Mouse (Mus musculus) heart, embryonic 13.5 days (tissue): Measurements from ENCODE around the gene Mzf1. TPM values are rescaled to one million over a fixed set of nuclear protein-coding genes. Genes with fewer than 3 reads are reported as not detected.

Experiments
- ATAC-seq: fragments of 200-750 bp; cut with Nextera tagmentation; 2 replicates; pipeline ENCODE4 v1.8.0; 2017; ENCODE audit warnings: moderate TSS enrichment; ENCODE audit not compliant: insufficient number of reproducible peaks, low FRiP score, low TSS enrichment; ENCODE audit errors: extremely low read depth
- H3K27ac ChIP-seq: fragments of 300-500 bp; sonication (generic); replicated peaks from 2 replicates; pipeline ENCODE4 v1.5.1; 2015; ENCODE audit warnings: moderate library complexity, mild to moderate bottlenecking, inconsistent platforms
- H3K27me3 ChIP-seq: fragments of 300-500 bp; sonication (generic); replicated peaks from 2 replicates; pipeline ENCODE4 v1.6.1; 2015; ENCODE audit warnings: mild to moderate bottlenecking, inconsistent platforms
- H3K36me3 ChIP-seq: fragments of 300-500 bp; sonication (generic); 2 replicates; pipeline ENCODE4 v1.6.1; 2015; ENCODE audit warnings: mild to moderate bottlenecking, inconsistent platforms
- H3K4me1 ChIP-seq: fragments of 300-500 bp; sonication (generic); 2 replicates; pipeline ENCODE4 v1.6.1; 2015; ENCODE audit warnings: inconsistent platforms
- H3K4me2 ChIP-seq: fragments of 300-500 bp; sonication (generic); 2 replicates; pipeline ENCODE4 v1.6.1; 2015; ENCODE audit warnings: inconsistent platforms, mild to moderate bottlenecking, moderate library complexity
- H3K4me3 ChIP-seq: fragments of 300-500 bp; sonication (generic); 2 replicates; pipeline ENCODE4 v1.5.1; 2015; ENCODE audit warnings: moderate library complexity, mild to moderate bottlenecking, inconsistent platforms
- H3K9ac ChIP-seq: fragments of 300-500 bp; sonication (generic); 2 replicates; pipeline ENCODE4 v1.6.1; 2015; ENCODE audit warnings: inconsistent platforms, mild to moderate bottlenecking, moderate library complexity
- H3K9me3 ChIP-seq: fragments of 300-500 bp; sonication (generic); 2 replicates; pipeline ENCODE4 v1.6.1; 2016; ENCODE audit warnings: inconsistent platforms
- WGBS: fragments of 180-500 bp; shearing (Covaris S2); methylation state at CpG from one replicate; pipeline ENCODE4 v1.1.7; 2015; ENCODE audit warnings: mixed read lengths; 5-methylcytosine and 5-hydroxymethylcytosine counted together
- polyA plus RNA-seq: library from polyadenylated mRNA; unstranded; fragments of >200 nt; fragmentation: Nextera tagmentation; extraction: Ambion mirVana; gene quantifications from 2 replicates; pipeline ENCODE4 v1.2.1, GENCODE M21; 2015

Mzf1 gene
- polyA plus RNA-seq, 1 experiment from 2014 or later, result 1.7 TPM

DNA sequence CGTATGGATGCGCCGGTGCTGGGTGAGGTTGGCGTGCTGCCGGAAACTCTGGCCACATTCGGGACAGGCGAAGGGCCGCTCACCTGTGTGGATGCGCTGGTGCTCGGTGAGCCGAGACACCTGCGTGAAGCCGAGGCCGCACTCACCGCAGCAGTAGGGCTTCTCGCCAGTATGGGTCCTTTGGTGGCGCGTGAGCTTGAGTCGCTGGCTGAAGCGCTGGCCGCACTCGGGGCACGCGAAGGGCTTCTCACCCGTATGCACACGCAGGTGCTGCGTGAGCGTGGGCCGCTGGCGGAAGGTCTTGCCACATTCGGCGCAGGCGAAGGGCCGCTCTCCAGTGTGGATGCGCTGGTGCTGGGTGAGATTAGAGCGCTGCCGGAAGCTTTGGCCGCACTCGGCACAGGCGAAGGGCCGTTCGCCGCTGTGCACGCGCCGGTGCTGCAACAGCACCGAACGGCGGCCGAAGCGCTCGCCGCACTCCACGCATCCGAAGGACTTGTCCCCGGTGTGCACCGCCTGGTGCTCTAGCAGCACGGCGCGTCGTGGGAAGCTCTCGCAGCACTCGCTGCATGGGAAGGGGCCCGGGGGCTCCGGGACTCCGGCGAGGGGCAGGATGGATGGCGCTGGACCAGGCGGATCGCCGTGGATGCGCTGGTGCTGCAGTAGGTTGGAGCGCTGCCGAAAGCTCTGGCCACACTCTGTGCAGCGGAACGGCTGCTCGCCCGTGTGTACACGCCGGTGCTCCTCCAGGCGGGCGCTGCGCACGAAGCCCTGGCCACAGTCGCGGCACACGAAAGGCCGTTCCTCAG is 10.9 kb downstream of the Mzf1 start:
- no peak for ATAC-seq
- Histone ChIP-seq H3K4me1 (peaks cover 26% of the 10 kb centered on the region), H3K9me3 (peaks cover 9% of the 10 kb centered on the region; the same call in 1 of the 2 replicates), H3K9ac (peak overlapping the region; percentile 81), H3K4me3 (peak overlapping the region; percentile 60), H3K27ac (no peak overlapping the region), H3K36me3 (0 out of 2 replicates have a peak, but pooled peaks cover 6% of the 10 kb centered on the region), H3K27me3 (peaks cover 52% of the 10 kb centered on the region), H3K4me2 (peak overlapping the region; percentile 96)
- 7% methylated on average over 88 of the region's 88 CpGs for WGBS

DNA sequence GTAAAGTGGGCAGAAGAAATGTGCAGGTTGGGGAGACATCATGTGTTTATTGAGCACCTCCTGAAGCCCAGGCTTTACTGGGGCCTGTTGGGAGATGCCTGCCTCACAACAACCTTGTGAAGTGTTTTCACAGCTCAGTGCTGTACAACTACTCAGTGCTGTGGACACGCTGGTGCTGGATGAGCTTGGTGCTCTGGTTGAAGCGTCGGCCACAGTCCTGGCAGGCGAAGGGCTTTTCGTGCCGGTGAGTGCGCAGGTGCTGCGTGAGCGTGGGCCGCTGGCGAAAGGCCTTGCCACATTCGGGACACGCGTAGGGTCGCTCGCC is 11.5 kb downstream of the Mzf1 start:
- ATAC-seq, result no peak
- peaks cover 26% of the 10 kb centered on the region for H3K4me1 ChIP-seq
- H3K9ac ChIP-seq, result 0 out of 2 replicates have a peak overlapping the region, but pooled peaks have one; percentile 81
- H3K27ac ChIP-seq, result no peak overlapping the region
- peaks cover 9% of the 10 kb centered on the region; the same call in 1 of the 2 replicates for H3K9me3 ChIP-seq
- peaks cover 52% of the 10 kb centered on the region for H3K27me3 ChIP-seq
- WGBS, result 37% methylated on average over 16 of the region's 16 CpGs
- H3K4me2 ChIP-seq, result peak overlapping the region; percentile 96
- H3K4me3 ChIP-seq, result peak overlapping the region; percentile 60
- H3K36me3 ChIP-seq, result 0 out of 2 replicates have a peak, but pooled peaks cover 6% of the 10 kb centered on the region

DNA sequence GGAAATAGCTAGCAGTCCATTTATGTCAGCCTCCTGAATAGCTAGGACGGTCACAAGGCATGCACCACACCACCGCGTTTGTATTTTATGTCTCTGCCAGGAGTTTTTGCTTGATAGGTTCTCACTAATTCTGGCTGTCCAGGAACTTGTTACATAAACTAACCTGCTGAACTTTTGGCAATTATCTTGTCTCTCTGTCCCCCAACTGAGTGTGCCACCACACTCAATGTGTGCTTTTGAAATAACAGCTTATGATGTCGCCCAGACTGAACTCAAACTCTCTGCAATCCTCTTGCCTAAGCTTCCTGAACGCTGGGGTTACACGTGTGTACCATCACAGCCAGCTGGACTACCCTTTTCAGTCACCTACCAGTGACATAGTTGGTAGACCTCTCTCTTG is 12.1 kb downstream of the Mzf1 start:
- 57% methylated on average over 6 of the region's 6 CpGs for WGBS
- H3K9me3 ChIP-seq, result peaks cover 9% of the 10 kb centered on the region; the same call in 1 of the 2 replicates
- peaks cover 52% of the 10 kb centered on the region for H3K27me3 ChIP-seq
- H3K9ac ChIP-seq, result no peak overlapping the region
- no peak overlapping the region for H3K4me2 ChIP-seq
- H3K27ac ChIP-seq, result no peak overlapping the region
- peaks cover 26% of the 10 kb centered on the region for H3K4me1 ChIP-seq
- 0 out of 2 replicates have a peak, but pooled peaks cover 6% of the 10 kb centered on the region for H3K36me3 ChIP-seq
- H3K4me3 ChIP-seq, result no peak overlapping the region
- ATAC-seq, result no peak

DNA sequence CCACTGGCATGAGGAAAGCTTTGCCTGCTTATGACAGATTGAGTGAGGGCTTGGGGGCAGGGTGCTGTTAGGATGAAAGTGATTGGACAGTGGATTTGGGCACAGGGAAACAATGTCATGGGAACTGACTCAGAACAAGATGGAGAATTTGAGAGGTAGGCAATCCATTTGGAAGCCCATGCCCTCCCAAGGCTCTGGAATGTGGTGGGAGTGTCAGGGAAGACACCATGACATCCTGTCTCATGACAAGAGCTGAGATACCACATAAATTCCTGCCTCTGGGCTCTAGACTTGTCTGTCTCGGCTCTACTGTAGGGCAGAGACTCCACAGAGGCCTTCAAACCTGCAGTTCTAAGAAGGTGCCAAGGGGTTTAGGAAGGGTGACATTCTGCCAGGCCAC is 13.3 kb downstream of the Mzf1 start:
- H3K9ac ChIP-seq, result no peak overlapping the region
- WGBS, result 46% methylated on average over 1 of the region's 1 CpGs
- no peak for ATAC-seq
- H3K27ac ChIP-seq, result no peak overlapping the region
- no peak overlapping the region for H3K4me3 ChIP-seq
- H3K4me2 ChIP-seq, result no peak overlapping the region
- H3K27me3 ChIP-seq, result peaks cover 52% of the 10 kb centered on the region
- peaks cover 9% of the 10 kb centered on the region for H3K36me3 ChIP-seq
- peaks cover 9% of the 10 kb centered on the region; the same call in 1 of the 2 replicates for H3K9me3 ChIP-seq
- H3K4me1 ChIP-seq, result peaks cover 34% of the 10 kb centered on the region

DNA sequence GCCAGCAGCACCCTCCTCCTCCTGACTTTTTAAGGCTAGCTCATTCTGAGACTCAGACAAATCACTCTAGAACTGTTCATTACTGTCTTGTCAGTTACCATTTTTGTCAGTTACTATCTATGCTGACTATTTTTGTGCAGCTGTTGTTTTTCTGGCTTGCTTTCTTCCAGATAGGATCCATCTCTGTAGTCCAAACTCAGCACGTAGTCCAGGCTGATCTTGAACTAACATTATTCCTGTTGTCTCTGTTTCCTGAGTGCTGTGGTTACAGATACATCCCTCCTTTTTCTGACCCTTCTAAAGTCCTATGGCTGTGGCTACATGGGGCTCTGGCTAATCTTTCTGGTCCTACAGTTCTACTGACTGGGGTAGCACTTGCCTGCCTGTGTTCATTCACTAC is 15.4 kb downstream of the Mzf1 start:
- Histone ChIP-seq H3K4me3 (peak overlapping the region; percentile 87), H3K27me3 (peaks cover 36% of the 10 kb centered on the region), H3K36me3 (peaks cover 24% of the 10 kb centered on the region), H3K27ac (peak overlapping the region; percentile 100), H3K9ac (peak overlapping the region; percentile 99), H3K4me1 (peaks cover 43% of the 10 kb centered on the region), H3K9me3 (peaks cover 9% of the 10 kb centered on the region; the same call in 1 of the 2 replicates), H3K4me2 (peak overlapping the region; percentile 93)
- ATAC-seq, result no peak
- 56% methylated on average over 1 of the region's 1 CpGs for WGBS

DNA sequence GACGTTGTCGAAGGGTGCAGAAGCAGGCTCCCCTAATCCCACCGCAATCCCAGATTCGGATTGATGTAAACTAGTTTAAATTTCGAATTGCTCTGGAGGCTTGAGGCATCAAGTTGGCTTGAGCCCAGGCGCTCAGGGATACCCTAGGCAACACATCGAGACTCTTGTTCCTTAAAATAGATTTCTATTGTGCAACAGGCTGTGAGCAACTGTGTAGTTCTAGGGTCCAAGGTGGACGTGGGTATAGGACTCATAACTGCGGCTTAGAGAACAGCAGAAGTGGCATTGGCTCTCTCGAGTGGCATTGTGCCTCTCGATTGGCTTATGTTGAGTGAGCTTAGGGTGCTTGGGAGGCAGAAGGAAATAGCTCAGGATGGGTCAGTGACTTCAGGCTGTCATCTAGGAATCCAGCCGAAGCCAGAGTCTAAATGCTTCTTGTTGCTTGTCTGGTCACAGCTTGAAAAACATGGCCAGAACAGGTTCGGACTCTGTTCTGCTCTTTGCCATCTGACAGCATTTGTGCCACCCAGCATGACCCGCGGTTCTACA is 15.9 kb downstream of the Mzf1 start:
- Histone ChIP-seq H3K4me3 (peak overlapping the region; percentile 87), H3K9ac (peak overlapping the region; percentile 99), H3K4me2 (peak overlapping the region; percentile 93), H3K27ac (peak overlapping the region; percentile 100), H3K9me3 (peaks cover 9% of the 10 kb centered on the region; the same call in 1 of the 2 replicates), H3K36me3 (peaks cover 25% of the 10 kb centered on the region), H3K4me1 (peaks cover 43% of the 10 kb centered on the region), H3K27me3 (peaks cover 31% of the 10 kb centered on the region)
- WGBS, result 17% methylated on average over 15 of the region's 15 CpGs
- ATAC-seq, result no peak

DNA sequence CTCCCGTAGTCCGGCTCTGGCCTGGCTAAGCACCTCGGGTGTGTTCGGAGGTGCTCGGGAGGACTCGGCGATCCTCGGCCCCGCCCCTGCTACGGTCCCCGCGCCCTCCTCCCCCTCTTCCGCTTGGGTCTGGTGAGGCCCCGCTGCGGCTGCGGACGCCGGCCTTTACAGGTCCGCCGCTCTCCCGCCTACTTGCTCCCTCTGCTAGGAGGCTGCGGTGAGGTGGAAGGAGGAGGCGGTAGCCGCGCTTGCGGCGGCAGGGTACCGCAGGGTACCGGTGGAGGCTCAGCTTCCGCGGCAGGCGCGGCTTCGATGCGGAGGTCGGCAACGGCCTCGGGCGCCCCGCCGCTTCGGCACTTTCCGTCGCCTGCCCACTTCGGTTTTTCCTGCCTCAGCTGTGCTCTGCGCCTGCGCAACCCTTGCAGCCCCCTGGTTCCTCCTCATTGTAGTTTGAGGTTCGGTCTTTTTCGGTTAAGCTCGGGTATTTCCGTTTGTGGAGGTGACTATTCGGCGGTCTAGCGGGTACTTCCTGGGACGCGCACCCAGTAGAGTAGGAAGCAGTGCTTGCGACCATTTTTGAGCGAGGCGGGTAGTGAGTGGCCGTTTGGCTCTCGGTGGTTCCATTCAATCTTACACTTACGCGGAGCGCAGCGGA is 16.5 kb downstream of the Mzf1 start, which contains the start of gene Ube2m:
TSS of gene Ube2m (minus strand) at position 375 of the 655 bp plus-strand sequence.
- under 1% methylated on average over 58 of the region's 65 CpGs for WGBS
- Histone ChIP-seq H3K9ac (peak within 1 kb of the TSS; percentile 99), H3K27me3 (peaks cover 24% of the 10 kb centered on the region), H3K4me1 (peaks cover 44% of the 10 kb centered on the region), H3K4me3 (peak within 1 kb of the TSS; percentile 87), H3K9me3 (peaks cover 4% of the 10 kb centered on the region; the same call in 1 of the 2 replicates), H3K36me3 (peaks cover 32% of the 10 kb centered on the region), H3K27ac (peak within 1 kb of the TSS; percentile 100), H3K4me2 (peak within 1 kb of the TSS; percentile 93)
- peak; percentile 89 for ATAC-seq

DNA sequence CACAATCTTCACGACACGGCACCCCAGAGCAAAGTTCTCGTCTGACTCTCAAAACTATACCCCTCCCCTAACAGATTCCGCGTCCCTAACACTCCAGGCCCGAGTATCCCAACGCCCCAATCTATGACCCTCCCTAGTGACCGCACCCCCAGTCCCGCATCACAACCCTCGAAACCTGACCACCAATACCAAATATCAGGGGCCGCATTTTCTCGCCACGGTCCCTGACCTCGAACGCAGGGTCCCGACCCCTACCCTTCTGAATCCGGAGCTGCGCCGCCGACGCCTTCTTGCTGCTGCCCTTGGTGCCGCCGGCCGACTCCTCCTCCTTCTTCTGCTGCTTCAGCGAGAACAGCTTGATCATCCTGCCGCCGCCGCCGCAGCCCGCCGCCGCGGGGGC is 17.2 kb downstream of the Mzf1 start:
- peak overlapping the region; percentile 93 for H3K4me2 ChIP-seq
- peaks cover 38% of the 10 kb centered on the region for H3K36me3 ChIP-seq
- H3K4me3 ChIP-seq, result peak overlapping the region; percentile 87
- H3K9me3 ChIP-seq, result no peaks in the 10 kb centered on the region
- peak overlapping the region; percentile 100 for H3K27ac ChIP-seq
- ATAC-seq, result no peak
- H3K9ac ChIP-seq, result peak overlapping the region; percentile 99
- H3K4me1 ChIP-seq, result peaks cover 46% of the 10 kb centered on the region
- under 1% methylated on average over 31 of the region's 33 CpGs for WGBS
- peaks cover 18% of the 10 kb centered on the region for H3K27me3 ChIP-seq

DNA sequence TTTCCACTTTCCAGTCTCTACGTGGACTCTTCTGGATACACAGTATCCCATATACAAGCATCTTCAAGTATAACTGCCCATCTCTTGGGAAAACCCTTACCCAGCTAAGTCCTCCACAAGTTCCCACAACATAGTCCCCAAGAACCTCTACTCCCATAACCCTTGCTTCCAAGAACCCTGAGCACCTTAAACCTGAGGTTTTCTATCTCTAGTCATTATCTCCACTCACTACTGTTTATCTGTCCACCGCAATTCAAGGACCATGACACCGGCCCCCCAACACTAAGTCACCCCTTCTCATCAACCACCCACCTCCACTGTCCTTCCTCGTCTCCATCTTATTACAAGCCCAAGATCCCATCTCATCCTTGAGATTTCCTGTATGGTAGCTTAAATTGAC is 17.8 kb downstream of the Mzf1 start:
- peaks cover 46% of the 10 kb centered on the region for H3K4me1 ChIP-seq
- H3K27ac ChIP-seq, result peak overlapping the region; percentile 100
- peak overlapping the region; percentile 87 for H3K4me3 ChIP-seq
- H3K9ac ChIP-seq, result peak overlapping the region; percentile 99
- H3K9me3 ChIP-seq, result no peaks in the 10 kb centered on the region
- peaks cover 12% of the 10 kb centered on the region for H3K27me3 ChIP-seq
- ATAC-seq, result no peak
- H3K4me2 ChIP-seq, result peak overlapping the region; percentile 93
- 34% methylated on average over 4 of the region's 4 CpGs for WGBS
- peaks cover 44% of the 10 kb centered on the region for H3K36me3 ChIP-seq

DNA sequence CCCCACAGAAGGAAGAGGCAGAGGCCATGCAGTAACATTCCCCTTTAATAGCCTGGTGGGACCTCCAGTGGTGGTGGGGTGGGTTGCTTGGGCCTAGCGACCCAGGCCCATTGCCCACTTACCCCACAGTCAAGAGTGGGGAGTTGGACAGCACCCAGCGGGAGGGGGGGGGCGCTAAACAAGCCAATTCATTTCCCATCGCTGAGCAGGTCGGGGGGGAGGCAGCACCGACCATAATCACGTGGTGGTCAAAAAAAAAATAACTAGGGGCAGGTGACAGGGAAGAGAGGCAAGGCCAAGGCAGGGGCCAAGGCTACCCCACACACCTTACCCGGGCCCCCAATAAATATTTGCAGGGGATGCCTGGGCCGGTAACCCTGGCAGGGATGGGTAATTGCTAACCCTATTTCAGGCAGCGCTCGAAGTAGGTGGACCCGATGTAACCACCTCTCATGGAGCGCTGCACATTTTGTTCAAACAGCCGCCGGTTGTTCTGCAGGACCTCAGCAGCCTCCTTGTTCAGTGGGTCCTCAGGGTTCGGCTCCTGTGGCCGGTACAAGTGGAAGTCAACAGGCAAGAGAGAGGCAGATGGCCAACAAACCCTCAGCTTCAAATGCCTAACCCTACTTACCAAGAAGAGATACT is 19.2 kb downstream of the Mzf1 start:
- Histone ChIP-seq H3K4me2 (peak overlapping the region; percentile 96), H3K36me3 (peaks cover 53% of the 10 kb centered on the region), H3K4me3 (peak overlapping the region; percentile 87), H3K9ac (peak overlapping the region; percentile 94), H3K9me3 (no peaks in the 10 kb centered on the region), H3K4me1 (peaks cover 46% of the 10 kb centered on the region), H3K27ac (peak overlapping the region; percentile 93), H3K27me3 (no peaks in the 10 kb centered on the region)
- no peak for ATAC-seq
- WGBS, result 83% methylated on average over 17 of the region's 17 CpGs
